Comparison of ENCODE assay signal across 12 mouse cellular contexts in the genomic region with DNA sequence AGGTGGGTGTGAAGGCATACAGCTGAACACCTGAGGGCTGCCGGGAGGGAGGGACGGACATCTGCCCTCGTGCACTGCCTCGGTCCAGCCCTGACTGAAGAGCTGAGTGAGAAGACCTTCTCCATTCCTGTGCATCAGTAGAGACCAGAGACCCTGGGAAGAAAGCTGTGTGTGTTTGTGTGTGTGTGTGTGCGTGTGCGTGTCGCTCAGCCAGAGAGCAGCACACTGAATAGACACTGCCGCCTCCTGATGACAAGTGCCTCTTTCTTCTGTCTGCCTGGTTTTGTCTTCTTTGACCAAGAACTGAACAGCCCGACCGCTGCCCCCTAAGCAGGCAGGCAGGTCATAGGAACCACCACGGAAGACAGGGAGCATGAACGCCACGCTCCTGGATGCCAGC. TPM values are rescaled to one million over a fixed set of nuclear protein-coding genes. Genes with fewer than 3 reads are reported as not detected.
DNase-seq lines count a peak whose midpoint lies in the region; ATAC-seq lines count a peak whose summit lies in the region.
"Had no signal": no experiment of that assay in that cellular context is flagged by ENCODE, and none has a peak within 500 bp of the region (broad histone marks: within the 10 kb centered on the region; RNA-seq: fewer than 3 reads in every experiment).

No protein-coding gene starts in this region.

- H3K27me3 ChIP-seq in forebrain, embryonic 15.5 days = no peaks in the 10 kb centered on the region
- 0 out of 2 replicates have a peak, but pooled peaks cover 6% of the 10 kb centered on the region for H3K27me3 ChIP-seq in midbrain, embryonic 10.5 days (ENCODE audit: low read depth, poor library complexity, severe bottlenecking)

- no peaks in the 10 kb centered on the region for H3K9me3 ChIP-seq in forebrain, embryonic 15.5 days
- no peaks in the 10 kb centered on the region for H3K9me3 ChIP-seq in midbrain, embryonic 10.5 days (replicated peaks)

- peak overlapping the region; percentile 83 for H3K27ac ChIP-seq in forebrain, embryonic 15.5 days (replicated peaks)
- H3K27ac ChIP-seq in midbrain, embryonic 10.5 days (replicated peaks) = peak overlapping the region; percentile 89

- no peaks in the 10 kb centered on the region for H3K36me3 ChIP-seq in forebrain, embryonic 15.5 days
- peaks cover 30% of the 10 kb centered on the region for H3K36me3 ChIP-seq in midbrain, embryonic 10.5 days

- H3K4me1 ChIP-seq in forebrain, embryonic 15.5 days = peaks cover 50% of the 10 kb centered on the region
- peaks cover 64% of the 10 kb centered on the region for H3K4me1 ChIP-seq in midbrain, embryonic 10.5 days

- H3K4me3 ChIP-seq in forebrain, embryonic 15.5 days = peak overlapping the region; percentile 33
- H3K4me3 ChIP-seq in midbrain, embryonic 10.5 days = peak overlapping the region; percentile 42

- peak overlapping the region; percentile 46 for H3K9ac ChIP-seq in forebrain, embryonic 15.5 days (replicated peaks)

- WGBS in forebrain, embryonic 15.5 days = 51% methylated on average over 13 of the region's 13 CpGs
- WGBS in midbrain, embryonic 10.5 days = 80% methylated on average over 13 of the region's 13 CpGs

- no peak for ATAC-seq in forebrain, embryonic 15.5 days (replicated peaks)
- ATAC-seq in monocyte, adult 5-6 weeks (replicated peaks; ENCODE audit: insufficient number of reproducible peaks, low FRiP score, low TSS enrichment, poor library complexity, severe bottlenecking) = no peak

- H3K4me2 ChIP-seq in forebrain, embryonic 15.5 days (replicated peaks) = peak overlapping the region; percentile 49

- DNase-seq in retina, postnatal 1 day = peak; percentile 51
- DNase-seq in retina, embryonic 14.5 days (ENCODE audit: low spot score) = no peak
- DNase-seq in midbrain, embryonic 10.5 days (ENCODE audit: low spot score) = no peak
- DNase-seq in right cerebral cortex, postnatal 4 days = no peak
- DNase-seq in frontal cortex, postnatal 36 days (ENCODE audit: low spot score in 2 of 2) = no peak
- no peak for DNase-seq in lung, postnatal 14 days
- DNase-seq: cerebellum, adult 9-10 months; heart, postnatal 14 days had no signal

RNA-seq across cellular contexts. Expression of a gene that starts 39.1 kb away (rescaled TPM):
- 1.7 and 1.8 TPM in 2 replicates for polyA plus RNA-seq in forebrain, embryonic 15.5 days (2015; fragmentation: Nextera tagmentation; extraction: Ambion mirVana)
- polyA plus RNA-seq in midbrain, embryonic 10.5 days (2016; fragmentation: Nextera tagmentation; extraction: Ambion mirVana) = 0.86 and 1.2 TPM in 2 replicates
- 1.6 to 2.7 TPM (median 2.3 TPM) in 3 replicates for total RNA-seq in monocyte, adult 5-6 weeks (2017)
- total RNA-seq: adrenal gland, postnatal 36 days; heart, postnatal 14 days; liver, adult 2 months had no signal
- polyA plus RNA-seq: liver, adult 2 months had no signal
